Mouse (Mus musculus): ENCODE data around the gene Gabrg2.

The Gabrg2 gene

GRCm38 (mm10) chr11:42000190-42001098, at the start of gene Gabrg2:
Gabrg2 (minus strand) TSS chr11:42000857.
- DNase-seq: no peak

GRCm38 (mm10) chr11:42048201-42048600, 47.5 kb upstream of the Gabrg2 start:
- DNase-seq: no peak

- DNase-seq: peak; percentile 92 to 93
These were observed 1.2 kb downstream of the Gabrg2 start for GRCm38 (mm10) chr11:41999468-41999881.

GRCm38 (mm10) chr11:41980152-41980551, 20.5 kb downstream of the Gabrg2 start:
- no peak for DNase-seq

GRCm38 (mm10) chr11:41968595-41968994, 32.1 kb downstream of the Gabrg2 start:
- DNase-seq: no peak

GRCm38 (mm10) chr11:41962706-41963105, 38.0 kb downstream of the Gabrg2 start:
- no peak for DNase-seq

- no peak for DNase-seq
These were observed 47.1 kb downstream of the Gabrg2 start for GRCm38 (mm10) chr11:41953550-41953949.

GRCm38 (mm10) chr11:41951898-41952297, 48.8 kb downstream of the Gabrg2 start:
- no peak for DNase-seq

GRCm38 (mm10) chr11:41945471-41945870, 55.2 kb downstream of the Gabrg2 start:
- DNase-seq: no peak

- DNase-seq: no peak
These were observed 62.7 kb downstream of the Gabrg2 start for GRCm38 (mm10) chr11:41937979-41938378.

- no peak for DNase-seq
These were observed 81.8 kb downstream of the Gabrg2 start for GRCm38 (mm10) chr11:41918864-41919263.

GRCm38 (mm10) chr11:41914066-41914465, 86.6 kb downstream of the Gabrg2 start:
- no peak for DNase-seq

GRCm38 (mm10) chr11:41903661-41904060, 97.0 kb downstream of the Gabrg2 start:
- no peak for DNase-seq
